Mouse (Mus musculus): ENCODE results near the gene Cltrn.

The Cltrn gene

GRCm38 (mm10) chrX:164088582-164088981, at the start of gene Cltrn:
TSS of gene Cltrn (plus strand) at chrX:164088830.
- DNase-seq (ENCODE audit: low read depth, low spot score), result no peak

GRCm38 (mm10) chrX:164038882-164039281, 49.7 kb upstream of the Cltrn start:
- no peak for DNase-seq (ENCODE audit: low read depth, low spot score)

GRCm38 (mm10) chrX:164042069-164042468, 46.6 kb upstream of the Cltrn start:
- no peak for DNase-seq (ENCODE audit: low read depth, low spot score)

GRCm38 (mm10) chrX:164046736-164047135, 41.9 kb upstream of the Cltrn start:
- no peak for DNase-seq (ENCODE audit: low read depth, low spot score)

- no peak for DNase-seq (ENCODE audit: low read depth, low spot score)
Measured at GRCm38 (mm10) chrX:164055726-164056125, 32.9 kb upstream of the Cltrn start.

- DNase-seq (ENCODE audit: low read depth, low spot score), result no peak
Measured at GRCm38 (mm10) chrX:164058523-164058922, 30.1 kb upstream of the Cltrn start.

GRCm38 (mm10) chrX:164059070-164059469, 29.6 kb upstream of the Cltrn start:
- no peak for DNase-seq (ENCODE audit: low read depth, low spot score)

GRCm38 (mm10) chrX:164066185-164066584, 22.4 kb upstream of the Cltrn start:
- peak; percentile 54 for DNase-seq (ENCODE audit: low read depth, low spot score)

- no peak for DNase-seq (ENCODE audit: low read depth, low spot score)
Measured at GRCm38 (mm10) chrX:164068968-164069367, 19.7 kb upstream of the Cltrn start.

GRCm38 (mm10) chrX:164076040-164076775, 12.4 kb upstream of the Cltrn start, which contains the start of gene Siah1b:
TSS of gene Siah1b (minus strand) at chrX:164076493.
- peak; percentile 84 for DNase-seq (ENCODE audit: low read depth, low spot score)

GRCm38 (mm10) chrX:164082030-164082429, 6.6 kb upstream of the Cltrn start:
- DNase-seq (ENCODE audit: low read depth, low spot score), result no peak

GRCm38 (mm10) chrX:164089916-164090315, 1.3 kb downstream of the Cltrn start:
- DNase-seq (ENCODE audit: low read depth, low spot score), result no peak

GRCm38 (mm10) chrX:164092300-164093169, 3.9 kb downstream of the Cltrn start:
- no peak for DNase-seq (ENCODE audit: low read depth, low spot score)

GRCm38 (mm10) chrX:164093435-164093834, 4.8 kb downstream of the Cltrn start:
- DNase-seq (ENCODE audit: low read depth, low spot score), result no peak

- no peak for DNase-seq (ENCODE audit: low read depth, low spot score)
Measured at GRCm38 (mm10) chrX:164095838-164096237, 7.2 kb downstream of the Cltrn start.

- no peak for DNase-seq (ENCODE audit: low read depth, low spot score)
Measured at GRCm38 (mm10) chrX:164101483-164101882, 12.9 kb downstream of the Cltrn start.

GRCm38 (mm10) chrX:164102198-164102597, 13.6 kb downstream of the Cltrn start:
- DNase-seq (ENCODE audit: low read depth, low spot score), result no peak

GRCm38 (mm10) chrX:164102656-164103055, 14.0 kb downstream of the Cltrn start:
- DNase-seq (ENCODE audit: low read depth, low spot score), result no peak

GRCm38 (mm10) chrX:164111146-164111545, 22.5 kb downstream of the Cltrn start:
- no peak for DNase-seq (ENCODE audit: low read depth, low spot score)

GRCm38 (mm10) chrX:164113744-164114143, 25.1 kb downstream of the Cltrn start:
- no peak for DNase-seq (ENCODE audit: low read depth, low spot score)

GRCm38 (mm10) chrX:164123942-164124341, 35.3 kb downstream of the Cltrn start:
- DNase-seq (ENCODE audit: low read depth, low spot score), result no peak

GRCm38 (mm10) chrX:164133531-164133930, 44.9 kb downstream of the Cltrn start:
- no peak for DNase-seq (ENCODE audit: low read depth, low spot score)

All from c-Kit-negative CD71-positive TER-119-positive erythroid progenitor cells, embryonic 14.5 days (primary cell).